Mouse (Mus musculus) gastrocnemius, postnatal 14 days (tissue): ENCODE data around the gene Sephs2. TPM values are rescaled to one million over a fixed set of nuclear protein-coding genes. Genes with fewer than 3 reads are reported as not detected.
"Not testable (repeated sequence)": the region's sequence is repeated elsewhere in the genome, so short reads cannot be mapped to it uniquely, and the experiment has no call there.

Experiments used
- DNase-seq: peaks from one replicate; pipeline ENCODE4 v3.0.0; 2021; ENCODE audit warnings: mixed read lengths
- intact Hi-C: fragments of 180-260 bp; cut with DNase I; formaldehyde crosslinking; loops from one replicate; pipeline ENCODE4 v1.15.1; 2025; ENCODE audit warnings: low total_unique reads
- total RNA-seq, 2 experiments: library from RNA; stranded (reverse); gene quantifications; 2 replicates each; pipeline ENCODE4 v1.2.3; 2021

Gene Sephs2
- total RNA-seq, 2 experiments from 2014 or later, result 19.3 to 23.1 TPM

DNA sequence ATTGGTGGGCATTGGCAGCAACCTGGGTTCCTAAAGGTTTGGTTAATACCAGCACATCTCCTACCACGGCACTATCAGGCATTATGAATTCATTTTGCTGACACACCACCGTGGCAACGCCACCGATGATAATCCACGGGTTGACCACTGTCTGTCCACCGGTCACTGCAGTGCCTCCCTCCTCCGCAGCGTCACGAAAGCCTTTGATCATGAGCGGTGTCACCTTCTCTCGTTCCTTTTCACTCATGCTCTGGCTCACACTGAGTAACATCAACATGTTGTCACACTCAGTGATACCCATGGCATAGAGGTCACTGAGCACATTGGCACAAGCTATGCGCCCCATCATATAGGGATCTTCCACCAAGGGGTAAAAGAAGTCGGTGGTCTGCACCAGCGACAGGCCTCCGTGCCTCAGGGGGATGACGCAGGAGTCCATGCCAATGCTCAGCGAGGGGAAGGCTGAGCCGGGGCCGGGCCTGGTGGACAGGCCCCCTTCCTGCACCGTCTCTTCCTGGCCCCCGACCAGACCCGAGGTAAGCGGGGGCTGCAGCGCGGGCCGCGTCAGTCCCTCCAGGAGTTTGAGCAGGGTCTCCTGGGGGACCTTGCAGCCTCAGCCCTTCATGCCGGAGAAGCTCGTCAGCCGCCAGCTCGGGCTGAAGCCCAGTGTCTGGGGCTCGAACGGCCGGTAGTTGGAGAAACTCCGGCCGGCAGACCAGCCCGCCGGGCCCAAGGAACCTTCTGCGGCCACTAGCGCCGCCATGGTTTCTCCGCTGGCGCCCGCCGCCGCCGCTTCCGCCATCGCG is 534 bp downstream of the Sephs2 start:
- DNase-seq, result peak; percentile 46
- intact Hi-C loops, result no loop called here

DNA sequence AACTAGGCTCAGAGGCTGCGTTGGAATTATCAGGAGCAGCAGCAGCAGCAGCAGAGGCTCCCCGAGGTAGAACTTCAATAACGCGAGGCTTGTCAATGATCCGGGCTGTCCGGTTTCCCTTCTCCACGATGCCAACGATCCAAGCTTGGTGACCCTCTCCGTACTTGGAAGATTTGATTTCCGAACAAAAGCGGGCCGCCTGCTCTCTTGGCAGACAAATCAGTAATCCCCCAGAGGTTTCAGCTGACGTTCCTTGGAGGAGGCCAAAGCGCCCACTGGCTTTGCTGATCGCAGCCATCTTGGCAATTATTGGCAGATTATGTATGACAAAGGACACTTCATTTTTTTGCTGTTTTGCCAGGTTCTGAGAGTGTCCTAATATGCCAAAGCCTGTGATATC is 1.3 kb downstream of the Sephs2 start:
- DNase-seq, result no peak
- intact Hi-C loops, result no loop called here

DNA sequence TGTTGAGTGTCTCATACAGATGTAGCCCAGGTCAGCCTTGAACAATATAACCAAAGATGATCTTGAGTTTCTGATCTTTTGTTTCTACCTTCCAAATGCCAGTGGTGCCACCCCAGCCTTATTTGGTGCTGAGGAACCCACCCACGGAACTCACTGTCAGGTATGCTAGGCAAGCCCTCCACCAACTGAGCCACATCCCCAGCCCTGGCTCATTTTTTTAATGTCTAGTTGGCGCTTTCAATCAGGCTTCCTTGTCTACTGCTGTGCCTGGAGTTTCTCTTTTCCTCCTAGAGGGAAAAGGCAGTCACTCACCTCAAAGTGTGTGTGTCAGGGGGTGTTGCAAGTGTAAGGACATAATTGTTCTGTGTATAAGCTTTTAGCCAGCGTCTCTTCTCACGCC is 2.8 kb downstream of the Sephs2 start:
- intact Hi-C loops, result no loop called here
- no peak for DNase-seq

GRCm38 (mm10) chr7:127270666-127271065 is 3.2 kb downstream of the Sephs2 start:
- intact Hi-C loops, result no loop called here
- no peak for DNase-seq

GRCm38 (mm10) chr7:127270256-127270655 is 3.6 kb downstream of the Sephs2 start:
- no peak for DNase-seq
- intact Hi-C loops, result no loop called here

DNA sequence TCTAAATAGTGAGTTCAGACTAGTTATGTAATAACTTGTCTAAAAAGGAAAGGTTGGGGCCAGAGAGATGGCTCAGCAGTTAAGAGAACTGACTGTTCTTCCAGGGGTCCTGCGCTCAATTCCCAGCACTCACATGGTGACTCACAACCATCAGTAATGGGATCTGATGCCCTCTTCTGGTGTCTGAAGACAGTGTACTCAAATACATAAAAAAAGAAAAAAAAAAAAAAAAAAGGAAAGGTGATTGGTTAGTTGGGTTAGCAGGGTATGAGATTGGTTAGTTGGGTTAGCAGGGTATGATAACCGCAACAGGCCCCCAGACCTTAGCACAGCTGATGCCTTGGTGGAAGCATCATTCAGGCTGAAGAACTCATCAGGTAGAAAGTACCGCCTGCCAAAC is 10.3 kb downstream of the Sephs2 start:
- intact Hi-C loops, result no loop called here
- no peak for DNase-seq

- DNase-seq, result no peak
- intact Hi-C loops, result no loop called here
These were observed 11.5 kb downstream of the Sephs2 start for GRCm38 (mm10) chr7:127262218-127262961.

- peak; percentile 96 for DNase-seq
- intact Hi-C loops, result no loop called here
These were observed 13.3 kb downstream of the Sephs2 start, which contains the start of gene Dctpp1 for GRCm38 (mm10) chr7:127260309-127261111. Dctpp1 (minus strand) TSS chr7:127260709.

DNA sequence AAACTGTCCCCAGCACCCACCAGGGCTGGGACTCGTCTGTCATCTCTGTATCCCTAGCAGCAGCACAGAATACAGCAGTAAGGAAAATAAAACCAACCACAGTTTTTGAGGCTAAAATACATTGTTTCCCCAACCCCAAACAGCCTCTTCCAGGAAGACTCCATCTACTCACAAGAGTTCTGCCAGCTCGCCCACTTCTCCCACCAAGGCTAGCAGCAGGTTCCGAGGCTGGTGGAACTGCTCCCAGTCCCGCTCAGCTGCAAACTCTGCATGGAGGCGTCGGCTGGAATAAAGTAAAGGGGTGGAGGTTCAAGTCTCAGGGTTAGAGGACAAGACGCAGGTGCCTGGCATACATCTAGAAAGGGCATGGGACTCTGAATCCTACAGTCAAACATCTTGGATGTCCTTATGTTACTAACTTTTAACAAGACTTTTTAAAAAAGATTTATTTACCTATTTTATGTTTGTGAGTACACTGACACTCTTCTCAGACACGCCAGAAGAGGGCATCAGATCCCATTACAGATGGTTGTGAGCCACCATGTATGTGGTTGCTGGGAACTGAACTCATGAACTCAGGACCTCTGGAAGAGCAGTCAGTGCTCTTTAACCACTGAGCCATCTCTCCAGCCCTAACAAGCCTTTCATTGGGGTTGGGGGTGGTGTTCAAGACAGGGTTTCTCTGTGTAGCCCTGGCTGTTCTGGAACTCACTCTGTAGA is 14.5 kb downstream of the Sephs2 start:
- intact Hi-C loops, result no loop called here
- DNase-seq, result no peak

DNA sequence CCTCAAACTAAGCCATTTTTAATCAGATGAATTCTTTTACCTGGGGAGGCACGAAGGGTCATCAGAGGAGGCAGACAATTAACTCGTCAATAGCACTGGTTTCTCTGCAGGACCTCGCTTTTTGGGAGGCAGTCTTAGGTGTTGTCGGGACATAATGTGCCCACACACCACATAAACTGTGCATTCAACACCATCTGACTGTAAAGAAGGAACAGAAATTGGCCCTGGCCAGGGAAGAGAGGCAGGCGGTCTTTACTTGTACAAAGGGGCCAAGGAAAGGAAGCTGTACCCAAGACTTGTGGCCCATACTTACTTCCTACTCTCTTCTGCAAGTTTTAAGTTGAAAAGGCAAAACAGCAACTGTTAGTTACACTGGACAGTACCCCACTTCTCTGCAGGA is 17.3 kb downstream of the Sephs2 start:
- no peak for DNase-seq
- intact Hi-C loops, result no loop called here

DNA sequence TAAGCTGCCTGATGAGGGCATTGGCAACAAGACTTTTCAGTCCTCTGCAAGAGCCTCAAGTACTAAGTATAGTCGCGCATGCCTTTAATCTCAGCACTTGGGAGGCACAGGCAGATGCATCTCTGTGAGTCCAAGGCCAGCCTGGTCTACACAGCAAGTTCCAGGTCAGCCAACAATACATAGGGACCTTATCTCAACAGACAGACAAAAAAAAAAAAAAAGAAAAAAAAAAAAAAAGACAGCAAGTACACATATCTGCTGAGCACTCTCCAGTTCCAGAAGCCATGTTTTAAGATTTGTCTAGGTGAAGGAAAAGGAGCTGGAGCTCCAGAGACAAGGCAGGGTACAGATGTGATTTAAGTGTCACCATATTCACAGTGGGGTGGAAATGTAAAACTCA is 17.9 kb downstream of the Sephs2 start:
- DNase-seq, result no peak
- intact Hi-C loops, result no loop called here

- intact Hi-C loops, result no loop called here
- no peak for DNase-seq
These were observed 18.8 kb downstream of the Sephs2 start for GRCm38 (mm10) chr7:127255008-127255407.

- intact Hi-C loops, result no loop called here
These were observed 19.8 kb downstream of the Sephs2 start for GRCm38 (mm10) chr7:127253821-127254769.

DNA sequence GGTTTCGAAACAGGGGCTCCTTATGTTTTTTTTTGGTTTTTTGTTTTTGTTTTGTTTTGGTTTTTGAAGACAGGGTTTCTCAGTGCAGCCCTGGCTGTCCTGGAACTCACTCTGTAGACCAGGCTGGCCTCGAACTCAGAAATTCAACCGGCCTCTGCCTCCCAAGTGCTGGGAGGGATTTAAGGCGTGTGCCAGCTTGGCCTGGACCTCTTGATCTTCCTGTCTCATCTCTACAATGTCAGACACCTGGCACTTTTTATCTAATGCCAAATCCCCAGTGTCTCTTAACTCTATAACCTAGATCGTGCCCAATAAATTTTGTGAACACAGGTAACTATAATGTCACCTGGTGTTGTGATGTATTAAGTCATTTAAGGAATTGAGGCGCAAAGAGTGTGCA is 20.5 kb downstream of the Sephs2 start:
- intact Hi-C loops, result no loop called here
- no peak for DNase-seq

More at GRCm38 (mm10) chr7:127253821-127254769, 19.8 kb downstream of the Sephs2 start:
- peak; percentile 95 for DNase-seq

DNA sequence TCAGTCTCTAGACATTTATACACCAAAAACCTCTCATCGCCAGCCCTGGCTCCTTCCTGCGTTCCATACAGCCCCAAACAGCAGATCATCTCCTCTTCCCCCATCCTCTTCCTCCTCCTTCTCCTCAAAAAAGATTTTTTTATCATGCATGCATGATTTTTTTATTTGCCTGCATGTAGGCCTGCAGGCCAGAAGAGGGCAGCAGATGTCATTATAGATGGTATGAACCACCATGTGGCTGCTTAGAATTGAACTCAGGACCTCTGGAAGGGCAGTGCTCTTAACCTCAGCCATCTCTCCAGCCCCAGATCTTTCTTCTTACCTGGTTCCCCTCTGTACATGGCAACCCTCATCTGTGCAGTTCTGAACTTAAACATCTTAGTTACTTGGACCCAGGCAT is 21.4 kb downstream of the Sephs2 start:
- no peak for DNase-seq
- intact Hi-C loops, result no loop called here

GRCm38 (mm10) chr7:127250511-127250910 is 23.3 kb downstream of the Sephs2 start:
- intact Hi-C loops, DNase-seq: not testable (repeated sequence)

DNA sequence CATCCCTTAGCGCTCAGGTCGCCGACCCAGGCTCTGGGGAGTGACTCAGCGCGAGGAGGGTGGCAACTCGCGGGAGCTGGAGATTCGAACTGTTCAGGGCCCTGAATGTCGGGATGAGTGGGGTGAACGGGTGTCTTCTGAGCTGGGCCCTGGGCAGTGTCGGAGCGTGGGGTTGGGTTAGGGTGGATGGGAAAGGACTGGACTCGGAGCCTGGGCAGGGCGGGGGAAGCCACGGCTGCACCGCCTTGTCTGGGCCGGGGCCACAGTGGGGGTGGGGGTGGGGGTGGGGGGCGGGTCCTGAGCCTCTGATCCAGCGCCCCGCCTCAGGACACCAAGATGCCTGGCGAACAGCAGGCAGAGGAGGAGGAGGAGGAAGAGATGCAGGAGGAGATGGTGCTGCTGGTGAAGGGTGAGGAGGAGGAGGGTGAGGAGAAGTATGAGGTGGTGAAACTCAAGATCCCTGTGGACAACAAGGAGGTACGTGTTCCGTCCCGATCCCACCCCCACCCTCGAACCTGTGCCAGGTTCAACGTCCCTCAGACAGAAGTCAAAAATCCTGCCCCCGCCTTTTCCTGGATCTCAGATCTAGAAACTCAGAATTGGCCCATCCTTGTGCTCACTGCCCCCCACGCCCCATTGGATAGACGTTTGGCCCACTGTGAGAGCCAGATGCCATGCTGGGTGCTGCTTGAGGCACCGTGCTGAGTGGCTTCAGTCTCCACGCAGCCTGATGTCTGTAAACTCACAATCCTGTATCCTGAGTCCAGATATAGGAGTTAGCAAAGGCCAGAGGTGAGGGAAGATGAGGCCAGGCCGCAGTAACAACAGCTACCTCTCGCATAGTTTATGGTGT is 29.0 kb downstream of the Sephs2 start:
- peak; percentile 72 for DNase-seq
- intact Hi-C loops, result no loop called here
